Mouse (Mus musculus) hindbrain, embryonic 14.5 days (tissue): ENCODE results near the gene 4930432M17Rik. TPM values are rescaled to one million over a fixed set of nuclear protein-coding genes. Genes with fewer than 3 reads are reported as not detected.

Experiments
- ATAC-seq: fragments of 200-750 bp; cut with Nextera tagmentation; 2 replicates; pipeline ENCODE4 v1.8.0; 2017; ENCODE audit warnings: moderate number of reproducible peaks, mild to moderate bottlenecking, moderate TSS enrichment, moderate library complexity; ENCODE audit not compliant: low FRiP score
- DNase-seq: peaks from one replicate; pipeline ENCODE4 v3.0.0-alpha.2; 2015; ENCODE audit warnings: low spot score
- H3K27ac ChIP-seq: fragments of 300-500 bp; sonication (generic); 2 replicates; pipeline ENCODE4 v1.5.1; 2014; ENCODE audit warnings: mild to moderate bottlenecking, moderate library complexity
- H3K27me3 ChIP-seq: fragments of 300-500 bp; sonication (generic); 2 replicates; pipeline ENCODE4 v1.6.1; 2014; ENCODE audit warnings: mild to moderate bottlenecking, low read length, mixed read lengths; ENCODE audit not compliant: control insufficient read depth, insufficient read depth
- H3K36me3 ChIP-seq: fragments of 300-500 bp; sonication (generic); replicated peaks from 2 replicates; pipeline ENCODE4 v1.6.1; 2014; ENCODE audit not compliant: control insufficient read depth, insufficient read depth
- H3K4me1 ChIP-seq: fragments of 300-500 bp; sonication (generic); replicated peaks from 2 replicates; pipeline ENCODE4 v1.6.1; 2014; ENCODE audit warnings: antibody characterized with exemption, low read length, mixed read lengths; ENCODE audit not compliant: control insufficient read depth, insufficient read depth
- H3K4me2 ChIP-seq: fragments of 300-500 bp; sonication (generic); replicated peaks from 2 replicates; pipeline ENCODE4 v1.6.1; 2014; ENCODE audit warnings: mild to moderate bottlenecking, moderate library complexity
- H3K4me3 ChIP-seq: fragments of 300-500 bp; sonication (generic); replicated peaks from 2 replicates; pipeline ENCODE4 v1.5.1; 2014; ENCODE audit warnings: mild to moderate bottlenecking, low read length
- H3K9ac ChIP-seq: fragments of 300-500 bp; sonication (generic); 2 replicates; pipeline ENCODE4 v1.6.1; 2014
- H3K9me3 ChIP-seq: fragments of 300-500 bp; sonication (generic); 2 replicates; pipeline ENCODE4 v1.6.1; 2016; ENCODE audit warnings: low read length; ENCODE audit not compliant: control insufficient read depth
- WGBS: fragments of 180-500 bp; shearing (Covaris S2); extraction: QIAGEN DNeasy Blood & Tissue Kit; methylation state at CpG from one replicate; pipeline ENCODE4 v1.1.7; 2014; 5-methylcytosine and 5-hydroxymethylcytosine counted together
- polyA plus RNA-seq: library from polyadenylated mRNA; unstranded; fragments of >200 nt; fragmentation: Nextera tagmentation; extraction: Ambion mirVana; gene quantifications from 2 replicates; pipeline ENCODE4 v1.2.1, GENCODE M21; 2014

The 4930432M17Rik gene
- polyA plus RNA-seq, 1 experiment from 2014 or later: not detected

DNA sequence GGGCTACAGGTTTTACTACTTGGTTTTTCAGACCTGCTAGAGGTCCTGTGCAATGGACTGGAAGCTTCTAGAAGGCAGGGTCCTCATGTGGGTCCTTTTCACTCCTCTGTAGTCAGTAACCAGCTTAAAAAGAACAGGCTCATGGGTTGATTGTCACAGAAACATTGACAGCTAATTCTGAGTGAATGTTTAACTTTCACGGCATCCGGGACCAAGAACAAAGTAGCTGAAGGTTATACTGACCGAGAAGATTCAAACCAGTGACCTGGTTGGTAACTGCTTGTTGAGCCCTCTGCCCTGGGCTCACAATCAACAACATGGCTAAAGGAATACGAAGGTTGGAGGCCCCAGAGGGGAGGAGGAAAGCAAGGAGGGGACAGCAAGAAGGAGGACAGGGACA is 14.4 kb downstream of the 4930432M17Rik start:
- Histone ChIP-seq H3K9ac (no peak overlapping the region), H3K9me3 (no peaks in the 10 kb centered on the region), H3K4me2 (no peak overlapping the region), H3K36me3 (no peaks in the 10 kb centered on the region), H3K27me3 (no peaks in the 10 kb centered on the region), H3K4me3 (no peak overlapping the region), H3K4me1 (no peaks in the 10 kb centered on the region), H3K27ac (no peak overlapping the region)
- ATAC-seq: no peak
- DNase-seq: no peak
- 82% methylated on average over 4 of the region's 4 CpGs for WGBS

DNA sequence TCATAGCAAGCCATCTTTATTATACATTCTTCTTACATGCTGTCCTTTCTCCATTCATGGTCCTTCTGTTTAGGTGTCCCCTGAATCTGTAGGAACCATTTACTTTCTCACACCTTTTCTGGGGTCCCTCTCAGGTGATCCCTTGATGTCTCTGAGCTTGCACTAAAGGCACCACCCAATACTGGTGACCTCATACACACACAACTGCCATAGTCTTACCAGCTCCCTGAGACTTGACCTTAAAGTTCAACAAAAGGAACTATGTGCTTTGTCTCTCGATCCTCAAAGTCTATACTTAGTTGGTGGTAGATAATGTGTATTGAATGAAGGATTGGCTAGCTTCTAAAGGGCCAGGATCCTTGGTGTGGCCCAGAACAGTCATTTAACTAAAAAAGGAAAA is 15.4 kb downstream of the 4930432M17Rik start:
- H3K27ac ChIP-seq: no peak overlapping the region
- WGBS: 82% methylated on average over 1 of the region's 1 CpGs
- H3K4me1 ChIP-seq: no peaks in the 10 kb centered on the region
- no peak for DNase-seq
- no peaks in the 10 kb centered on the region for H3K27me3 ChIP-seq
- no peaks in the 10 kb centered on the region for H3K36me3 ChIP-seq
- H3K9ac ChIP-seq: no peak overlapping the region
- no peak for ATAC-seq
- no peak overlapping the region for H3K4me3 ChIP-seq
- H3K9me3 ChIP-seq: no peaks in the 10 kb centered on the region
- no peak overlapping the region for H3K4me2 ChIP-seq

DNA sequence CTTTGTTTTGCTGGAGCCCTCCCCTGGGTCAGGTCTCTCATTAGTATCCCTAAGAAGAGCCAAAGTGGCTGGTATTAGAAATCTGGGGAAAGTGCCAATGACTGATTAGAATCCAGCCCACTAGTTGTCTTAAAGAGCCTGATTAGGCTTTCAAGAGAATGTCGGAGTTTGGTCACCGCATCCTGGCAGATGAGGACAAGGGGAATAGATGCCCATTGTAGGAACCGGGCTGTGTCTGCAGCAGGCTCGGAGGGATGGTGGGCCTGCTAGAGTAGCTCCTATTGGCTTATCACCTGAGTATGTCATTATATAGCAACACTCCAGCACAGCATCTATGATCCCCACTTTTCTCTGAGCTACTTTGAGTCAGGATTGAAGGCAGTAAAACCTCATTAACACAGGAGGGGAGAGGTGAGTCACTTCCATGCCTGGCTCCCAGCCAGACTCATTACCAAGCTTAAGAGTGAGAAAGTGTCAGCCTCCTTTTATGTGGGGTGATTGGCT is 15.9 kb downstream of the 4930432M17Rik start:
- H3K4me3 ChIP-seq: no peak overlapping the region
- WGBS: 74% methylated on average over 4 of the region's 4 CpGs
- H3K27me3 ChIP-seq: no peaks in the 10 kb centered on the region
- H3K27ac ChIP-seq: no peak overlapping the region
- H3K4me1 ChIP-seq: no peaks in the 10 kb centered on the region
- ATAC-seq (peak; percentile 40; the same call in 1 of the 2 replicates), DNase-seq (no peak)
- no peaks in the 10 kb centered on the region for H3K36me3 ChIP-seq
- H3K9ac ChIP-seq: no peak overlapping the region
- H3K9me3 ChIP-seq: no peaks in the 10 kb centered on the region
- no peak overlapping the region for H3K4me2 ChIP-seq

DNA sequence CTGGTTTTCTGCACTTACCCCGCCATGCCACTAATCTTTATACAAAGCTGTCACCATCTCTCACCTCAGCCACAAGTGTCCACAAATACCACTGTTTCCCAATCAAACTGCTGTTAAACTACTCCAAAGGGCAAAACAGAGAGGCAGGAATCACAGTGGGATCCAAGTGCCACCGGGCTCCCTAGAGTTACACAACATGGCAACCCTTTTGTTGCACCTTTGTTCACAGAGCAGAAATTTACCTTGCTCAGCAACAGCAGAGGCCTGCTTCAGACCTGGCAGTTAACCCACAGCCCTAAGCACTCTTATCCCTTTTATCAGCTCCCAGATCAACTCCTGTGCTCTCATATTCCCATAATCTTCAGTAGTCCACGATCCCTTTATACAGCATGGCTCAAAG is 17.2 kb downstream of the 4930432M17Rik start:
- 84% methylated on average over 3 of the region's 3 CpGs for WGBS
- no peak for ATAC-seq
- no peak overlapping the region for H3K4me2 ChIP-seq

DNA sequence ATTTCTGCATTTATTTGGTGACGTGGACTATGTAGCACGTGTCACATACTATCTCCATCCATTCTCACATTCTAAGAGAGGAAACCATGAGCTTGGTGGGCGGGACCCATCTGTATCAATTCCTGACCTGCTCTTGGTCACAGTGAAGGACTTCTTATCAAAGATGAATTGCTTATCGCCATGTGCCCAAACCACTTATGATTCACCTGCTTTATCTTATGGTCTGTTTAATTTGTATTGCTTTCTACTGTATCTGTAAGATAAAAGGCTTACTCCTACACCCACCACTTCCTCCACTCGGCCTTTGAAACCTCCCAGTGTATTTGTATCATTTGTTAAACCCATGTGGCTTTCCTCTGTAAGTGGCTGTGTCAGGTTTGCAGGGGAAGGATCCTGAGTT is 18.5 kb downstream of the 4930432M17Rik start:
- ATAC-seq (no peak), DNase-seq (no peak)
- no peaks in the 10 kb centered on the region for H3K9me3 ChIP-seq
- no peak overlapping the region for H3K4me3 ChIP-seq
- no peaks in the 10 kb centered on the region for H3K36me3 ChIP-seq
- H3K27me3 ChIP-seq: no peaks in the 10 kb centered on the region
- H3K27ac ChIP-seq: no peak overlapping the region
- no peaks in the 10 kb centered on the region for H3K4me1 ChIP-seq
- no peak overlapping the region for H3K9ac ChIP-seq
- H3K4me2 ChIP-seq: no peak overlapping the region
- 84% methylated on average over 5 of the region's 5 CpGs for WGBS

More for the DNA sequence above, 17.2 kb downstream of the 4930432M17Rik start:
- Histone ChIP-seq H3K4me3 (no peak overlapping the region), H3K36me3 (no peaks in the 10 kb centered on the region), H3K9me3 (no peaks in the 10 kb centered on the region), H3K9ac (no peak overlapping the region), H3K4me1 (no peaks in the 10 kb centered on the region), H3K27me3 (no peaks in the 10 kb centered on the region), H3K27ac (no peak overlapping the region)
- no peak for DNase-seq

DNA sequence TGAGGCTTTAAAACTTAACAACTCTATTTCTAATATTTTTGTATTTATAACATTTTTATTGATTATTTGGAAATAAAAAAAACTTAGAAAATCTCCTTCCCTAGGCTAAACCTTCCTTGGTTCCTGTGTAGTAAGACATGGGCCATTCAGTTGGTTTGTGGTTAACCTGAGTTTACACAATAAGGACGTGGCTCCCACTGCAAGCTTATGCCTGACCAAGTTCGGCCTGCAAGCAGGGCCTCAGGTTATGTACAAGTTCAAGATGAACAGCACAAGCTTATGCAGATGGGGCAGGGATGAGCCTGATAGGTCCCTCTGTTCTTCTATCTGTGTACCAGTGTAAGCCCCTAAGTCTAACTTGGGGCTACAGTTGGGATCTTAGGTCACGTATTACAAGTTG is 19.1 kb downstream of the 4930432M17Rik start:
- ATAC-seq: no peak
- DNase-seq: no peak
- Histone ChIP-seq H3K4me1 (no peaks in the 10 kb centered on the region), H3K4me3 (no peak overlapping the region), H3K27me3 (no peaks in the 10 kb centered on the region), H3K27ac (no peak overlapping the region), H3K4me2 (no peak overlapping the region), H3K9me3 (no peaks in the 10 kb centered on the region), H3K9ac (no peak overlapping the region), H3K36me3 (no peaks in the 10 kb centered on the region)
- 90% methylated on average over 3 of the region's 3 CpGs for WGBS

DNA sequence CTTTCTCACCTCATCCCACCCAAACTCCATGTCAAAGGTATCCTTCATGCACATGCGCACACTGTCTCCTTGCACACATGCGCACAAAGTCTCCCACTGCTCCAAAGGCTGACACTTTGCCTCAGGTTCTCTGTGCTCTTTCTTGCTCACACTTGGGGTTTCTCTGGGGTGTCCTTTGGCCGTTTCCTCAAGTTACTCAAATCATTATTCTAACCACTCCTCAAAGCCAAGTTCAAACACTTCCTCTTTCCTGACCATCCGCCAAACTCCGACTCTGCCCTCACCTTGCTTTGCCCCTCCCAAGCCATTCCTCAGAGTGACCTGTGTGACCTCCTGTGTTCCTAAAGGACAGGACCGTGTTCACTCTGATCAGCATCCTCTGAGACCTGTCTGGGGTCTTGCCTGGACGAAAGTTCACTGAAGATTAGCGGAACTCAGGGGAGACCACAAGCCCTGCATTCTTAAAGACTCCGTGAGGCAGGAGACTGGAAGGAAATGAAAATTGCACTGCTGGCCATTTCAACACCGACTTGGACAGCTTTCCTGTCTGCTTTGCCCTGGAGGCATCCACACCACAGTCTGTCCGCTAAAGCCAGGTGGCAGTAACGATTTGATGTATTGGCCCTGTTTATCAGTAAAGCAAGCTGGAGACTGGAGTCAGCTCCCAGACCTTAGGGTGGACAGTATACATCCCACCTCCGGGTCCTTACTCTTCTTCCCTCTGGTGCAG is 22.6 kb downstream of the 4930432M17Rik start:
- Histone ChIP-seq H3K4me3 (no peak overlapping the region), H3K27ac (no peak overlapping the region), H3K9me3 (no peaks in the 10 kb centered on the region), H3K4me1 (no peaks in the 10 kb centered on the region), H3K36me3 (no peaks in the 10 kb centered on the region), H3K27me3 (no peaks in the 10 kb centered on the region), H3K4me2 (no peak overlapping the region), H3K9ac (no peak overlapping the region)
- no peak for ATAC-seq
- 81% methylated on average over 13 of the region's 13 CpGs for WGBS
- DNase-seq: no peak

DNA sequence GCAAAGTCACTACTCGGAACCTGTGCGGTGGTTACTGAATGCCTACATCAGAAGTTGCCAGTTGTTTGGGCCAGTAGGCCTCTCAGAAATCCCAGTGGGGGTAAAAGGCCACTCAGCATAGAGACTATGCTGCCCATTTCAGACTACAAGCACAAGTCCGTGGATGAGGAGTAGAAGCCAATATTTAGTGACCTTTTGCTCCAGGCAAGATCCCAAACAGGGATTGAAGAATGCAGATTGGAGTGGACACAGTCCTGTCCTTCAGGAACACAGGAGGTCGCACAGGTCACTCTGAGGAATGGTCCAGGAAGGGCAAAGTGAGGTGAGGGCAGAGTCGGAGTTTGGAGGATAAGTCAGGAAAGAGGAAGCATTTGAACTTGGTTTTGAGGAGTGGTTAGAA is 23.2 kb downstream of the 4930432M17Rik start:
- no peaks in the 10 kb centered on the region for H3K27me3 ChIP-seq
- H3K4me3 ChIP-seq: no peak overlapping the region
- H3K9ac ChIP-seq: no peak overlapping the region
- no peak for DNase-seq
- no peaks in the 10 kb centered on the region for H3K4me1 ChIP-seq
- H3K36me3 ChIP-seq: no peaks in the 10 kb centered on the region
- no peak overlapping the region for H3K27ac ChIP-seq
- WGBS: 87% methylated on average over 5 of the region's 5 CpGs
- no peaks in the 10 kb centered on the region for H3K9me3 ChIP-seq
- no peak overlapping the region for H3K4me2 ChIP-seq
- no peak for ATAC-seq

DNA sequence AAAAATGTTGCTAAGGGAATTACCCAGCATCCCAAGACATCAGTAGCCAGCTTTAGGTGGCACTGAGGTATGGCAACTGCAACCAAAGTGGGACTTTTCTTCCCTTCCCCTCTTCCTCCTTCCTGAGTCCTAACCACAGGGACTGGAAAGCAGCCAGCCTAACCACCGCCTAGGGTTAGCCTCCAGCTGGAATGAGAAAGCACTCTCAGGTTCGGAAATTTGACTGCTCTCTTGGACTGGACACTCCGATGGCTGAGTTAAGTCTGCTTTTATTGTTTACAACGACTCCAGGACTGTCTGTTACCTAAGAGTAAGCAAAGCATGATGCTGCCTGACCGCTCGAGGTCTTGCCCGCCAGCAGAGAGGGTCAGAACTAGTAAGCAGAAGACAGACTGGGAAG is 26.6 kb downstream of the 4930432M17Rik start:
- H3K27me3 ChIP-seq: no peaks in the 10 kb centered on the region
- DNase-seq: no peak
- no peak for ATAC-seq
- H3K9ac ChIP-seq: no peak overlapping the region
- no peaks in the 10 kb centered on the region for H3K9me3 ChIP-seq
- 88% methylated on average over 7 of the region's 7 CpGs for whole genome bisulfite sequencing
- no peaks in the 10 kb centered on the region for H3K36me3 ChIP-seq
- H3K4me2 ChIP-seq: no peak overlapping the region
- H3K27ac ChIP-seq: no peak overlapping the region
- no peak overlapping the region for H3K4me3 ChIP-seq
- H3K4me1 ChIP-seq: peaks cover 28% of the 10 kb centered on the region
